Mouse (Mus musculus): ENCODE measurements around the gene Rtl9.

- no peak for TF ChIP-seq CTCF (IDR thresholded peaks at IDR 0.05; ENCODE audit: insufficient read depth, low read depth, low read length)
- TF ChIP-seq POLR2A (IDR thresholded peaks at IDR 0.05; ENCODE audit: insufficient read depth, low read depth, low read length): no peak
Observed at GRCm38 (mm10) chrX:143112546-143112945, 13.2 kb downstream of the Rtl9 start.

Data from olfactory bulb, adult 2 months (tissue).